Mouse (Mus musculus): ENCODE measurements around the gene Eif1ax.

DNA sequence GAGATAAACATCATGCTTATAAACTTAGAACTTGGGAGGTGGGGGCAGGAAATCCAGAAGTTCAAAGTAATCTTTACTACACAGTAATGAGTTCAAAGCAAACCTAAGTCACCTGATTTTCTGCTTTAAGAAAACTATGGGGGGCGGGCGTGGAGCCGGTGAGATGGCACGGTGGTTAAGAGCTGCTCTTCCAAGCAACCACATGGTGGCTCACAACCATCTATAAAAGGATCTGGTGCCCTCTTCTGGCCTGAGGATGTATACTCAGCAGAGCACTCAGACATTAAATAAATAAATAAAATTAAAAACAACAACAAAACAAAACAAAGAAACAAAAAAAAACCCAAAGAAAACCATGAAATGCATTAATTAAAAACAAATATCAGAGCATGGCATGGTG lies 37.3 kb downstream of the Eif1ax start:
- TF ChIP-seq GATA1 (IDR thresholded peaks at IDR 0.05; ENCODE audit: borderline replicate concordance, low read length): no peak
- no peak for TF ChIP-seq FLI1 (IDR thresholded peaks at IDR 0.05; ENCODE audit: low read length)
